Mouse (Mus musculus) lung, embryonic 14.5 days (tissue): ENCODE data around the gene Hook2. TPM values are rescaled to one million over a fixed set of nuclear protein-coding genes. Genes with fewer than 3 reads are reported as not detected.

Experiments
- ATAC-seq: fragments of 200-750 bp; cut with Nextera tagmentation; 2 replicates; pipeline ENCODE4 v1.8.0; 2017; ENCODE audit warnings: mild to moderate bottlenecking, moderate TSS enrichment, moderate library complexity; ENCODE audit not compliant: insufficient read depth
- DNase-seq: peaks from one replicate; pipeline ENCODE4 v3.0.0-alpha.2; 2015
- H3K27ac ChIP-seq: fragments of 300-500 bp; sonication (generic); 2 replicates; pipeline ENCODE4 v1.5.1; 2014; ENCODE audit warnings: low read depth, mild to moderate bottlenecking, moderate library complexity
- H3K27me3 ChIP-seq: fragments of 300-500 bp; sonication (generic); 2 replicates; pipeline ENCODE4 v1.6.1; 2014; ENCODE audit warnings: low read length, control low read depth; ENCODE audit not compliant: insufficient read depth
- H3K36me3 ChIP-seq: fragments of 300-500 bp; sonication (generic); 2 replicates; pipeline ENCODE4 v1.6.1; 2014; ENCODE audit warnings: control low read depth; ENCODE audit not compliant: insufficient read depth
- H3K4me1 ChIP-seq: fragments of 300-500 bp; sonication (generic); 2 replicates; pipeline ENCODE4 v1.6.1; 2014; ENCODE audit warnings: antibody characterized with exemption, control low read depth; ENCODE audit not compliant: insufficient read depth
- H3K4me2 ChIP-seq: fragments of 300-500 bp; sonication (generic); 2 replicates; pipeline ENCODE4 v1.6.1; 2014; ENCODE audit warnings: mild to moderate bottlenecking
- H3K4me3 ChIP-seq: fragments of 300-500 bp; sonication (generic); 2 replicates; pipeline ENCODE4 v1.5.1; 2014; ENCODE audit warnings: low read depth, low read length
- H3K9ac ChIP-seq: fragments of 300-500 bp; sonication (generic); 2 replicates; pipeline ENCODE4 v1.6.1; 2014
- H3K9me3 ChIP-seq: fragments of 300-500 bp; sonication (generic); 2 replicates; pipeline ENCODE4 v1.6.1; 2016; ENCODE audit warnings: low read depth, low read length, control low read depth
- CTCF ChIP-seq: IDR thresholded peaks from 2 replicates; pipeline ENCODE4 v1.5.1; 2016; ENCODE audit warnings: antibody characterized with exemption, low read depth
- WGBS: fragments of 180-500 bp; shearing (Covaris S2); extraction: QIAGEN DNeasy Blood & Tissue Kit; methylation state at CpG from one replicate; pipeline ENCODE4 v1.1.7; 2014; 5-methylcytosine and 5-hydroxymethylcytosine counted together
- polyA plus RNA-seq: library from polyadenylated mRNA; unstranded; fragments of >200 nt; fragmentation: Nextera tagmentation; extraction: Ambion mirVana; gene quantifications from 2 replicates; pipeline ENCODE4 v1.2.1, GENCODE M21; 2014

Gene Hook2
- polyA plus RNA-seq, 1 experiment from 2014 or later = 18.0 TPM

DNA sequence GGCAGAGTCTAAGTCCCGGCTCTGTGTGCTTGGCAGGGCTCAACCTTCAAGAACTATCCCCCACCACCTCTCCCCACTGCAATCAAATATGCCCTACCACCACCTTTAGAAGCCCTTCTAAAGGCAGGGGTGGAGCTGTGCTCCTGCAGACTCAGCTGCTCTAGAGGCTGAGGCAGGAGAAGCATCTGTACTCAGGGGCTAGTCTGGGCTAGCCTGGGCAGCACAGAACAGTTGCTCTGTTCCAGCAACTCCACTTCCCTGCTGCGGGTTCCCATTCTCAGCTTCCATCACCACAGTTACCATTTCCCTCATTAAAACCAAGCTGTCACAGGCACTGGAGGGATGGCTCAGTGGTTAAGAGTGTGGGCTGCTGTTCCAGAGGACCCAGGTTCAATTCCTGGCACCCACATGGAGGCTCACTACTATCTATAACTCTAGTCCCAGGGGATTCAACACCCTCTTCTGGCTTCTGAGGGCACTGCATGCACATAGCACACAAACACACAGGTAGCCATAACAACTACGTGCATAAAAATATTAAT is 31.2 kb downstream of the Hook2 start:
- H3K4me3 ChIP-seq = no peak overlapping the region
- DNase-seq = no peak
- no peak overlapping the region for H3K4me2 ChIP-seq
- no peak for TF ChIP-seq CTCF
- H3K36me3 ChIP-seq = peaks cover 68% of the 10 kb centered on the region
- peaks cover 9% of the 10 kb centered on the region for H3K4me1 ChIP-seq
- WGBS = 90% methylated on average over 3 of the region's 3 CpGs
- ATAC-seq = no peak
- no peak overlapping the region for H3K27ac ChIP-seq
- H3K27me3 ChIP-seq = no peaks in the 10 kb centered on the region
- H3K9ac ChIP-seq = no peak overlapping the region
- H3K9me3 ChIP-seq = no peaks in the 10 kb centered on the region

DNA sequence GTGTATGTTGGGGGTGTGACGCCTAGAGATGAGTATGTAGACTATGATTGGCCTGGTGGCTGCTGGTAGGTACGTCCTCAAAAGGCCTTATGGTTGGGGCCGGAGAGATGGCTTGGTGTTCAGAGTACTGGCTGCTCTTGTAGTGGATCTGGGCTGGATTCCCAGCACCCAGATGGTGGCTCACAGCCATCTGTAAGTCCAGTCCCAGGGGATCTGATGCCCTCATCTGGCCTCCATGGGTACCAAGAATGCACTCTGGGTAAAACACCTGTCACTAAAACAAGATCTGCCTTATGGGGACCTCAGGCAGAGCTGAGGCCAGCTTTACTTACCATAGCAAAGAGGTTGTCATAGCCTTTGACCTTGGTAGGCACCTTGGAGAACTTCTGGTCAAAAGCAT is 33.4 kb downstream of the Hook2 start:
- Histone ChIP-seq H3K4me1 (peaks cover 17% of the 10 kb centered on the region), H3K4me2 (peak overlapping the region; percentile 70), H3K9ac (no peak overlapping the region), H3K27me3 (no peaks in the 10 kb centered on the region), H3K9me3 (no peaks in the 10 kb centered on the region), H3K27ac (no peak overlapping the region), H3K4me3 (peak overlapping the region; percentile 87; the same call in 1 of the 2 replicates), H3K36me3 (peaks cover 52% of the 10 kb centered on the region)
- ATAC-seq (no peak), DNase-seq (no peak)
- 92% methylated on average over 3 of the region's 3 CpGs for WGBS
- no peak for TF ChIP-seq CTCF

DNA sequence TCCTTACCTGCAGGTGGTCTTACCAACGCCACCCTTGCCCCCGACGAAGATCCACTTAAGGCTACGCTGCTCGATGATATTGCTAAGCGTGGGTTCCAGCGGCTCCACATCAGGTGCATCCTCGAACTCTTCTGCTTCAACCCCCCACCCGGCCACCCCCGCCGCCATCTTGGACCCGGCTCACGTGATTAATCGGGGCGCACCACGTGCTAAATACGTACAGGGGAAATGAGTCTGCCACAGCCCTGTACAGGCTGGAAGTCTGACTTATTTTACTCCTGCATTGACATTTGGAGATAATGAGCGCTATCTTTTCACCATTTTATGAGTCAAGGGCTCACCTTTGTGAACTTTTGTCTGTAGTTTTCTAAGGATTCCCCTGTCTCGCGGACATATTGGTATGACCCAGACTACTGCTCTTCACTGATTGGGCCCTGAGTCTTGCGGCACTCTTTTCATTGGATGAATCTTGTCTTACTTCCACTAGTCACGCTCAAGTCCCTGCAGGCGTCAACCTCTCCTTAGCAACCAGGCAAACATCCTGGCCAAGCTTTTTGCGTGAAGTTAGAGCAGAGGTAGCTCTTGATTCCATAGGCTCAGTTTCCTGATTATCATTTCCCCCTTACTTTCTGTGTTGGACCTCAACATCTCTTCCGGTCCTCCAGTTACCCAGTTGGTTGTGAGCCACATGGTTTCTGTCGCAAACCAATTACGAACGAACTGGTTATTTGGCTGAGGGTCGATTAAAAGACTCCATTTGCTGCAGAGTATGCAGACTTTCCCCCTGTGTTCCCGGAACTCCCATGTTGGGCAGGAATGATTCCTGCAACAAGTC is 34.9 kb downstream of the Hook2 start, which contains the start of gene Asna1:
Gene Asna1 (minus strand): TSS at position 184 of the 835 bp plus-strand sequence.
- TF ChIP-seq CTCF = no peak
- DNase-seq (peak; percentile 94), ATAC-seq (peak; percentile 91)
- no peaks in the 10 kb centered on the region for H3K27me3 ChIP-seq
- WGBS = 5% methylated on average over 30 of the region's 30 CpGs
- H3K9me3 ChIP-seq = no peaks in the 10 kb centered on the region
- H3K27ac ChIP-seq = peak within 1 kb of the TSS; percentile 91
- H3K4me2 ChIP-seq = peak within 1 kb of the TSS; percentile 70
- H3K4me1 ChIP-seq = peaks cover 19% of the 10 kb centered on the region
- peak within 1 kb of the TSS; percentile 87 for H3K4me3 ChIP-seq
- peak within 1 kb of the TSS; percentile 71 for H3K9ac ChIP-seq
- H3K36me3 ChIP-seq = peaks cover 51% of the 10 kb centered on the region

DNA sequence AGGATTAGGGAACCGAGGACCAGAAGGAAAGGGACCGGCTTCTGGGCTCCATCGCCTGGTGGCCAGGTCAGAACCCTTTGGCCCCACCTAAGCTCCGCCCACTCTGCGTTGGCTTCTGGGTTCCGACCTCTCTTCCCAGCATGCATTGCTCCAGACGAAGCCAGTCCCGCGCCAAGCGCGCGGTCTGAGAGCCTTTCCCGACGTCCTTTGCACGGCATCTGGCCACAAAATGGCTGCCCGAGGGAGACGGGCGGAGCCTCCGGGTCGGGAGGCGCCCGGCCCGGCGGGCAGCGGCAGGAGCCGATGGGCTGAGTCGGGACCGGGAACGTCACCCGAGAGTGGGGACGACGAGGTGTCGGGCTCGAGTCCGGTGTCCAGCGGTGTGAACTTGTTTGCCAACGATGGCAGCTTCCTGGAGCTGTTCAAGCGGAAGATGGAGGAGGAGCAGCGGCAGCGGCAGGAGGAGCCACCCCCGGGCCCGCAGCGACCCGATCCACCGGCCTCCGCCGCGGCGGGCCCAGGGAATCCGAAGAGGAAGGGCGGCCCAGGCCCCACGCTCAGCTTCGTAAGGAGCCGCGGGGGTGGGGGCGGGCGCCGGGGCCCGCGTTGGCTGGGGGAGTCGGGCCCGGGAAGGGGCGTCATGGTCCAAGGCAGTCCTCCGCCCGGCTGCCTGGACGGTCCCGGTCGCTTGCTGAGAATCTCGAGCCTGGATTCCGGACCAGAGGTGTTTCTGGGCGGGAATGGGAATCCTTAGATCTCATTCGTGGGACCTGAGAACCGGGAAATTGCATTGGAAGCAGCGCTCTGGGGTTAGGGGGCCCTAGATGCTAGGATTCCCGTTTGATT is 36.5 kb downstream of the Hook2 start, which contains the start of gene Trir:
Gene Trir (plus strand): TSS at position 154 of the 846 bp plus-strand sequence.
- Histone ChIP-seq H3K9me3 (no peaks in the 10 kb centered on the region), H3K27me3 (no peaks in the 10 kb centered on the region), H3K27ac (peak within 1 kb of the TSS; percentile 91), H3K4me1 (peaks cover 19% of the 10 kb centered on the region), H3K9ac (peak within 1 kb of the TSS; percentile 99), H3K4me3 (peak within 1 kb of the TSS; percentile 100), H3K36me3 (peaks cover 49% of the 10 kb centered on the region), H3K4me2 (peak within 1 kb of the TSS; percentile 70)
- DNase-seq (peak; percentile 99), ATAC-seq (peak; percentile 79)
- WGBS = under 1% methylated on average over 70 of the region's 75 CpGs
- TF ChIP-seq CTCF = no peak

DNA sequence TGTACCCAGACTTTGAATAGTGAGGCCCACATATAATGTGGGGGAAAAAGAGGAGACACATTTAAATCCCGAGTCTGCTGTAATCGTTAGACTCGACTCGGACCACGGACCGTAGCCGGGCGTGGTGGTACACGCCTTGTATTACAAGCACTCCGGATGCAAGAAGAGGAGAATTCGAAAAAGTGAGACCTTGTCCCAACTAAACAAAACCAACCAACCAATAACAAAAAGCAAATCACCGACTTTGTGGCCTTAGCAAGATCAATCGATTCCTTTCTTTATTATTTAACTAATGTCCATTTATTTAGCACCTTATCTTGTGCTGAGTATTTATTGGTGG is 37.1 kb downstream of the Hook2 start:
- Histone ChIP-seq H3K9me3 (no peaks in the 10 kb centered on the region), H3K4me3 (peak overlapping the region; percentile 100), H3K27me3 (no peaks in the 10 kb centered on the region), H3K4me2 (peak overlapping the region; percentile 70), H3K9ac (peak overlapping the region; percentile 99), H3K36me3 (peaks cover 49% of the 10 kb centered on the region), H3K27ac (peak overlapping the region; percentile 91), H3K4me1 (peaks cover 19% of the 10 kb centered on the region)
- no peak for TF ChIP-seq CTCF
- WGBS = under 1% methylated on average over 13 of the region's 13 CpGs
- no peak for ATAC-seq
- peak; percentile 39 for DNase-seq

DNA sequence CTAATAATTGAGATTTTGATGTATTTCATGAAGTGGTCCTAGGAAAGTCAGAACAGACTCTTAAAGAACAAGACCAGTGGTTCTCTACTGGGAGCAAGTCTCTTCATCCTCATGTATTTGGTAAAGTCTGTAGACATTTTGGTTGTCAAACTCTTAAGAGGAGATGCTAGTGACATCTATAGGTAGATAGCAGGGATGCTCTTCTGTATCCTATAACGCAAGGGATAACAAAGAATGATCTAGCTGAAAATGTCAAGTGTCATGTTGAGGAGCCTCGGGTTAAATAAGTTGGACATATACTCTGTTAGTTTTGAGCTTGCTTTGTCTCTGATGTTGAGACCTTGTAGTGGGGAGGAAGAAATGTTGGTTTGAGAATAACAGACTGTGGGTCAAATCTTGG is 37.5 kb downstream of the Hook2 start:
- no peak for DNase-seq
- Histone ChIP-seq H3K4me3 (peak overlapping the region; percentile 100), H3K27me3 (no peaks in the 10 kb centered on the region), H3K36me3 (peaks cover 49% of the 10 kb centered on the region), H3K27ac (no peak overlapping the region), H3K9me3 (no peaks in the 10 kb centered on the region), H3K4me2 (peak overlapping the region; percentile 70), H3K9ac (peak overlapping the region; percentile 99), H3K4me1 (peaks cover 19% of the 10 kb centered on the region)
- WGBS = 15% methylated on average over 2 of the region's 2 CpGs
- ATAC-seq = no peak
- no peak for TF ChIP-seq CTCF
